Mouse (Mus musculus): ENCODE results near the gene Vsnl1. TPM values are rescaled to one million over a fixed set of nuclear protein-coding genes. Genes with fewer than 3 reads are reported as not detected.
A peak's percentile ranks its signal among the peaks of the same experiment; 100 is the strongest.

The Vsnl1 gene
- polyA plus RNA-seq, 1 experiment from 2014 or later, result 8.3 TPM

GRCm38 (mm10) chr12:11391244-11391949 lies 45.0 kb downstream of the Vsnl1 start:
- DNase-seq (ENCODE audit: low spot score) (peak; percentile 46), ATAC-seq (peak; percentile 37)
- Histone ChIP-seq H3K27me3 (replicated peaks; ENCODE audit: insufficient read depth, low read length) (no peaks in the 10 kb centered on the region), H3K4me1 (ENCODE audit: insufficient read depth, low read depth, low read length) (no peaks in the 10 kb centered on the region), H3K36me3 (ENCODE audit: insufficient read depth, low read length) (no peaks in the 10 kb centered on the region), H3K9ac (replicated peaks; ENCODE audit: low read depth) (no peak overlapping the region), H3K4me2 (replicated peaks; ENCODE audit: low read depth, low read length) (no peak overlapping the region), H3K4me3 (ENCODE audit: low read depth, low read length) (no peak overlapping the region), H3K27ac (ENCODE audit: low read length) (peak overlapping the region; percentile 32; the same call in 1 of the 2 replicates), H3K9me3 (ENCODE audit: low read length) (no peaks in the 10 kb centered on the region)
- TF ChIP-seq EP300 (IDR thresholded peaks at IDR 0.05) (no peak), CTCF (IDR thresholded peaks at IDR 0.05) (no peak)
- 33% methylated on average over 7 of the region's 7 CpGs for WGBS

- Histone ChIP-seq H3K9me3 (ENCODE audit: low read length) (no peaks in the 10 kb centered on the region), H3K27me3 (replicated peaks; ENCODE audit: insufficient read depth, low read length) (no peaks in the 10 kb centered on the region), H3K36me3 (ENCODE audit: insufficient read depth, low read length) (no peaks in the 10 kb centered on the region), H3K4me1 (ENCODE audit: insufficient read depth, low read depth, low read length) (no peaks in the 10 kb centered on the region), H3K9ac (replicated peaks; ENCODE audit: low read depth) (no peak overlapping the region), H3K4me2 (replicated peaks; ENCODE audit: low read depth, low read length) (no peak overlapping the region), H3K4me3 (ENCODE audit: low read depth, low read length) (no peak overlapping the region), H3K27ac (ENCODE audit: low read length) (no peak overlapping the region)
- WGBS, result 89% methylated on average over 7 of the region's 7 CpGs
- DNase-seq (ENCODE audit: low spot score) (no peak), ATAC-seq (no peak)
- TF ChIP-seq EP300 (IDR thresholded peaks at IDR 0.05), result no peak
- no peak for TF ChIP-seq CTCF (IDR thresholded peaks at IDR 0.05)
These were observed 47.3 kb downstream of the Vsnl1 start for GRCm38 (mm10) chr12:11389141-11389540.

GRCm38 (mm10) chr12:11384754-11385153 lies 51.7 kb downstream of the Vsnl1 start:
- no peak for DNase-seq (ENCODE audit: low spot score)
- Histone ChIP-seq H3K9me3 (ENCODE audit: low read length) (no peaks in the 10 kb centered on the region), H3K4me2 (replicated peaks; ENCODE audit: low read depth, low read length) (no peak overlapping the region), H3K4me1 (ENCODE audit: insufficient read depth, low read depth, low read length) (no peaks in the 10 kb centered on the region), H3K27ac (ENCODE audit: low read length) (no peak overlapping the region), H3K36me3 (ENCODE audit: insufficient read depth, low read length) (no peaks in the 10 kb centered on the region), H3K4me3 (ENCODE audit: low read depth, low read length) (no peak overlapping the region), H3K27me3 (replicated peaks; ENCODE audit: insufficient read depth, low read length) (no peaks in the 10 kb centered on the region), H3K9ac (replicated peaks; ENCODE audit: low read depth) (no peak overlapping the region)
- no peak for ATAC-seq
- WGBS, result 80% methylated on average over 1 of the region's 1 CpGs
- TF ChIP-seq CTCF (IDR thresholded peaks at IDR 0.05) (no peak), EP300 (IDR thresholded peaks at IDR 0.05) (no peak)

- H3K36me3 ChIP-seq (ENCODE audit: insufficient read depth, low read length), result no peaks in the 10 kb centered on the region
- no peaks in the 10 kb centered on the region for H3K4me1 ChIP-seq (ENCODE audit: insufficient read depth, low read depth, low read length)
- TF ChIP-seq CTCF (IDR thresholded peaks at IDR 0.05), result no peak
- TF ChIP-seq EP300 (IDR thresholded peaks at IDR 0.05), result no peak
- no peak overlapping the region for H3K9ac ChIP-seq (replicated peaks; ENCODE audit: low read depth)
- no peaks in the 10 kb centered on the region for H3K9me3 ChIP-seq (ENCODE audit: low read length)
- no peak overlapping the region for H3K4me2 ChIP-seq (replicated peaks; ENCODE audit: low read depth, low read length)
- no peak for DNase-seq (ENCODE audit: low spot score)
- H3K27me3 ChIP-seq (replicated peaks; ENCODE audit: insufficient read depth, low read length), result no peaks in the 10 kb centered on the region
- H3K4me3 ChIP-seq (ENCODE audit: low read depth, low read length), result no peak overlapping the region
- H3K27ac ChIP-seq (ENCODE audit: low read length), result no peak overlapping the region
- WGBS, result 43% methylated on average over 2 of the region's 2 CpGs
- no peak for ATAC-seq
These were observed 57.0 kb downstream of the Vsnl1 start for GRCm38 (mm10) chr12:11379396-11379795.

- TF ChIP-seq CTCF (IDR thresholded peaks at IDR 0.05) (no peak), EP300 (IDR thresholded peaks at IDR 0.05) (no peak)
- Histone ChIP-seq H3K27me3 (replicated peaks; ENCODE audit: insufficient read depth, low read length) (no peaks in the 10 kb centered on the region), H3K9ac (replicated peaks; ENCODE audit: low read depth) (no peak overlapping the region), H3K27ac (ENCODE audit: low read length) (no peak overlapping the region), H3K4me2 (replicated peaks; ENCODE audit: low read depth, low read length) (no peak overlapping the region), H3K9me3 (ENCODE audit: low read length) (no peaks in the 10 kb centered on the region), H3K4me3 (ENCODE audit: low read depth, low read length) (no peak overlapping the region), H3K4me1 (ENCODE audit: insufficient read depth, low read depth, low read length) (no peaks in the 10 kb centered on the region), H3K36me3 (ENCODE audit: insufficient read depth, low read length) (no peaks in the 10 kb centered on the region)
- peak; percentile 38 for DNase-seq (ENCODE audit: low spot score)
- ATAC-seq, result peak; percentile 30; the same call in 1 of the 2 replicates
- 41% methylated on average over 4 of the region's 4 CpGs for WGBS
These were observed 66.4 kb downstream of the Vsnl1 start for GRCm38 (mm10) chr12:11370056-11370455.

DNA sequence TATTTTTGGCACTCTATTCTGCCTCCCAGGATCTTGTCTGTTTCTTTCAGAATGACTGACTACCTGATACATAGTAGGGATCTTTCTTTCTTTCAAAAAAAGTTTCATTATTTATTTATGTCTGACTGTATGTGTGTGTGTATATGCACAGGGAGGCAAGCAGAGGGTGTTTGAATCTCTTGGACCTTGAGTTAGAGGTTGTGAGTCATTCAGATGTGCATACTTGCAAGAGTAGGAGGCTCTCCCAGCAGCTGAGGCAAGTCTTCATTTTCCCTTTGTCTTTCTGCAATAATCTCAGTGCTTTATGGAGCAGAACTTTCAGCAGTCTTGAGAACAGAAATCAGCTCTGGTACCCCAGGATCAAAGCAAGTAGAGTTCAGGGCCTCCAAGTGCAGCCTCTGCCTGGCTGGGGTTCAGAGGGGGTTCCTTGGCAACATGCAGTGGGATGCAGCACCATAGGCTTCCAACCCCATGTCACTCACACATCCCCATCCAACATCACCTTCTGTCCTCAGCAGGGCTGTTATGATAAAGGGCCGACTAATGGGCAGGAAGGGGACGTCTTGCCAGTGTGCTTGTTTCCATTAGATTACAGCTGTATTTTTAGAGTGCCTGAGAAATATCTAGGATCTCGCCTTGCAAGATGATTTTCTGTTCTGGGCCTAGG lies 69.2 kb downstream of the Vsnl1 start:
- peak; percentile 73 for ATAC-seq
- Histone ChIP-seq H3K27ac (ENCODE audit: low read length) (no peak overlapping the region), H3K9ac (replicated peaks; ENCODE audit: low read depth) (no peak overlapping the region), H3K4me2 (replicated peaks; ENCODE audit: low read depth, low read length) (no peak overlapping the region), H3K9me3 (ENCODE audit: low read length) (no peaks in the 10 kb centered on the region), H3K4me3 (ENCODE audit: low read depth, low read length) (no peak overlapping the region), H3K36me3 (ENCODE audit: insufficient read depth, low read length) (no peaks in the 10 kb centered on the region), H3K4me1 (ENCODE audit: insufficient read depth, low read depth, low read length) (no peaks in the 10 kb centered on the region), H3K27me3 (replicated peaks; ENCODE audit: insufficient read depth, low read length) (no peaks in the 10 kb centered on the region)
- 21% methylated on average over 3 of the region's 3 CpGs for WGBS
- TF ChIP-seq EP300 (IDR thresholded peaks at IDR 0.05), result no peak
- TF ChIP-seq CTCF (IDR thresholded peaks at IDR 0.05), result no peak
- peak; percentile 17 for DNase-seq (ENCODE audit: low spot score)
